Mouse (Mus musculus) limb, embryonic 12.5 days (tissue): ENCODE data around the gene Nt5m. TPM values are rescaled to one million over a fixed set of nuclear protein-coding genes. Genes with fewer than 3 reads are reported as not detected.
A peak's percentile ranks its signal among the peaks of the same experiment; 100 is the strongest.
"Not testable (repeated sequence)": the region's sequence is repeated elsewhere in the genome, so short reads cannot be mapped to it uniquely, and the experiment has no call there.

Source experiments
- ATAC-seq: fragments of 200-750 bp; cut with Nextera tagmentation; 2 replicates; pipeline ENCODE4 v1.8.0; 2017; ENCODE audit warnings: low read depth, moderate TSS enrichment; ENCODE audit not compliant: insufficient number of reproducible peaks, insufficient read depth, low FRiP score, low TSS enrichment
- H3K27ac ChIP-seq: fragments of 300-500 bp; sonication (generic); 2 replicates; pipeline ENCODE4 v1.5.1; 2016; ENCODE audit warnings: mild to moderate bottlenecking, moderate library complexity
- H3K27me3 ChIP-seq: fragments of 300-500 bp; sonication (generic); 2 replicates; pipeline ENCODE4 v1.6.1; 2016; ENCODE audit warnings: mild to moderate bottlenecking, moderate library complexity
- H3K36me3 ChIP-seq: fragments of 300-500 bp; sonication (generic); 2 replicates; pipeline ENCODE4 v1.6.1; 2016; ENCODE audit warnings: mild to moderate bottlenecking, moderate library complexity
- H3K4me1 ChIP-seq: fragments of 300-500 bp; sonication (generic); replicated peaks from 2 replicates; pipeline ENCODE4 v1.6.1; 2016
- H3K4me2 ChIP-seq: fragments of 300-500 bp; sonication (generic); 2 replicates; pipeline ENCODE4 v1.6.1; 2016; ENCODE audit warnings: mild to moderate bottlenecking, moderate library complexity
- H3K4me3 ChIP-seq: fragments of 300-500 bp; sonication (generic); replicated peaks from 2 replicates; pipeline ENCODE4 v1.5.1; 2016; ENCODE audit warnings: mild to moderate bottlenecking
- H3K9ac ChIP-seq: fragments of 300-500 bp; sonication (generic); replicated peaks from 2 replicates; pipeline ENCODE4 v1.6.1; 2016; ENCODE audit warnings: mild to moderate bottlenecking, moderate library complexity
- H3K9me3 ChIP-seq: fragments of 300-500 bp; sonication (generic); 2 replicates; pipeline ENCODE4 v1.6.1; 2016; ENCODE audit warnings: mild to moderate bottlenecking, moderate library complexity
- WGBS: fragments of 180-500 bp; shearing (Covaris S2); methylation state at CpG from one replicate; pipeline ENCODE4 v1.1.7; 2016; 5-methylcytosine and 5-hydroxymethylcytosine counted together
- polyA plus RNA-seq: library from polyadenylated mRNA; unstranded; fragments of >200 nt; fragmentation: Nextera tagmentation; extraction: Ambion mirVana; gene quantifications from 2 replicates; pipeline ENCODE4 v1.2.1, GENCODE M21; 2016

The Nt5m gene
- polyA plus RNA-seq, 1 experiment from 2014 or later, result 39.8 TPM

DNA sequence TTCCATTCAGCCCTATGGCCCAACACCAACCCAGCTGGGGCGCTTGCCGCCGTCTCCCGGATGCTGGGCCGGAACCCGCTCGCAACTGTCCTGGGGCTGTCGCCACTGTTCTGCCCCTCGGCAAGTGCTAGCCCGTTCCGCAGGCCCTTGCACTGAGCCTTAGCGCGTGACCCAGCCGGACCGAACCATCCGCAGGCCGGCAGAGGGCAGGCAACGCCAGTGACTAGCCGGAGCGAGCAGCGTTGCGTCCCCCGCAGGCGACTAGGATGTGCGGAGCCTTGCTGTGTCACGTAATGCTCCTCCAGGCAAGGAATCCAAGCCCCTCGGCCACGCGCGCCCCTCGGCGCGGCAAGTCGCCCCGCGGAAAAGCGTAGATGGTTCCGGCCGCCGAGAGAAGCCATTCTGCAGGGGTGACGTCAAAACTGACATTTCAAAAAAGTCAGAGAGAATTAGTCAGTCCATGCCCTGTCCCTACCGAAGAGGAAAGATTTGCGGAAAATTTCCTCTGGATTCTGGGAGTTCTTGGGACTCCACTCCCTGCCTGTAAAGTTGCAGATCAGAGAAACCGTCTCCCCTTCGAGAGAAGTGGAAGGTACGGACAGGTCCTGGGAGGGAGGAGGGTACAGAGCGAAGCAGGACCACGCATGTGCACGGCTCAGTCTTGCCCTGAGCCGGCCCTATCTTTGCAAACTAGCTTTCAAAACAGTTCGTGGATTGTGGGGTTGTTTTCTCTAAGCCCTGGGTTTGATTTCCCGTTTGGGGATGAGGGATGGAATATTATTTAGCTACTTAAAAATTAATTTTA is 29.4 kb upstream of the Nt5m start, which contains the start of gene Flcn:
Gene Flcn (minus strand): TSS at position 347 of the 805 bp plus-strand sequence.
- under 1% methylated on average over 52 of the region's 52 CpGs for WGBS

DNA sequence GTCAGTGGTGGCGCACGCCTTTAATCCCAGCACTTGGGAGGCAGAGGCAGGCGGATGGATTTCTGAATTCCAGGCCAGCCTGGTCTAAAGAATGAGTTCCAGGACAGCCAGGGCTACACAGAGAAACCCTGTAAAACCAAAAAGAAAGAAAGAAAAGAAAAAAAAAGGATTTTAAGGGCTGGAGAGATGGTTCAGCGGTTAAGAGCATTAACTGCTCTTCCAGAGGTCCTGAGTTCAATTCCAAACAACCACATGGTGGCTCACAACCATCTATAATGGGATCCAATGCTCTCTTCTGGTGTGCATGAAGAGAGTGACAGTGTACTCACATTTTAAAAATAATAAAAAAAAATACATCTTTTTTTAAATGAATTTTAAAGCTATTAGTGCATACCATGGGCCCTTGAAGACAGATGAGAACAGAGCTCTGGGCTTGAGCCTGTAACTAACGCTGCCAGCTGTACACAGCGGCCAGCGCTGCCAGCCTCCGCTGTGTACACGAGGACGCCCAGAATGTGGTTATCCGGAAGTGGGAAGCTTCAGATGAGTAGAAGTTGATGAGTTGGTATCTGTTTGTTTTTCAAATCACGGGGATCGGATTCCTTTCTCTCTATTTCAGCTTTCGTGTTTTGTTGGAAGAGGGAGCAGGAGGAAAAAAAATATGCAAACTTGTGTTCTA is 28.6 kb upstream of the Nt5m start:
- Histone ChIP-seq H3K27ac (peak overlapping the region; percentile 98), H3K9ac (0 out of 2 replicates have a peak overlapping the region, but pooled peaks have one; percentile 94), H3K9me3 (no peaks in the 10 kb centered on the region), H3K4me2 (peak overlapping the region; percentile 90), H3K36me3 (peaks cover 24% of the 10 kb centered on the region), H3K4me1 (peaks cover 11% of the 10 kb centered on the region), H3K27me3 (no peaks in the 10 kb centered on the region), H3K4me3 (peak overlapping the region; percentile 78)
- WGBS, result 68% methylated on average over 14 of the region's 14 CpGs
- no peak; the same call in 1 of the 2 replicates for ATAC-seq

More for the DNA sequence above, 29.4 kb upstream of the Nt5m start, which contains the start of gene Flcn:
- ATAC-seq, result peak; percentile 92
- Histone ChIP-seq H3K27me3 (no peaks in the 10 kb centered on the region), H3K36me3 (peaks cover 30% of the 10 kb centered on the region), H3K4me2 (peak within 1 kb of the TSS; percentile 90), H3K4me3 (peak within 1 kb of the TSS; percentile 78), H3K4me1 (peaks cover 11% of the 10 kb centered on the region), H3K9ac (peak within 1 kb of the TSS; percentile 94), H3K9me3 (no peaks in the 10 kb centered on the region), H3K27ac (peak within 1 kb of the TSS; percentile 98)

DNA sequence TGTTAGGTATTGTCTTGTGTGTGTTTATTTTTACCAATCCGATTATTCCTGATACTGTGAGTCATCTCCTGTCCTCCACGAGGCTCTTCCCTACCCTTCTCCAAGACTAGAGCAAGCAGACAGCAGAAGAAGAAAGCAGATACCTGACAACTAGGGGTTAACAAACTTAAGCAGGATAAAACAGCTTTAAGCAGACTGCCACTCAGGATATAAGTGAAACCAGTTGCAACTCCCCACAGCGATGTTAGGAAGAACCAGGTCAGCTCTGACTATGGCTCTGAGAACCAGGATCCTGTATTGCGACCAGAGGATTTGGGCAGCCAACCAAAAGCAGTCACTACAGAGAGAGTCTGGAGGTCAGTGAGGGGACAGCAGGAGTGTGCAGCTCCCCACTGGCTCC is 28.0 kb upstream of the Nt5m start:
- H3K9ac ChIP-seq, result 0 out of 2 replicates have a peak overlapping the region, but pooled peaks have one; percentile 37
- no peak for ATAC-seq
- no peaks in the 10 kb centered on the region for H3K27me3 ChIP-seq
- no peaks in the 10 kb centered on the region for H3K9me3 ChIP-seq
- H3K36me3 ChIP-seq, result peaks cover 24% of the 10 kb centered on the region
- no peak overlapping the region for H3K4me3 ChIP-seq
- 59% methylated on average over 4 of the region's 4 CpGs for WGBS
- peaks cover 11% of the 10 kb centered on the region for H3K4me1 ChIP-seq
- H3K27ac ChIP-seq, result 0 out of 2 replicates have a peak overlapping the region, but pooled peaks have one; percentile 41
- H3K4me2 ChIP-seq, result no peak overlapping the region

DNA sequence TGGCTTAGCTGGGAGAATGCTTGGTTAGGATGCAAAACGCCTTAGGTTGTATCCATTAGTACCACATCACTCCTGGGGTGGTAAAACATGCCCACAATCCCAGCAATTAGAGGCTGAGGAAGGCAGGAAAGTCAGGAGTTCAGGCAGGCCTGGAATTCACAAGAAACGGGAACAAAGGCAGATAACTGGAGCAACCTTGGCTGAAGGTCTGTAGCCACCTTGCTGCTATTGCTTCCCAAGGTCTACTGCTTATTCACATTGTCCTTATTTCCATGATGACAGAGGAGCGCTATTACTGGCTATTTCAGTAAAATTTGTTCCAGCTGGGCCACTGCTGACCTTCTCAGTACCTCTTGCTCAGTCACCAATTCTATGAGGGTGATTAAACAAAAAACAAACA is 26.0 kb upstream of the Nt5m start:
- ATAC-seq, result no peak
- Histone ChIP-seq H3K36me3 (peaks cover 28% of the 10 kb centered on the region), H3K27me3 (no peaks in the 10 kb centered on the region), H3K4me2 (no peak overlapping the region), H3K9ac (no peak overlapping the region), H3K4me3 (no peak overlapping the region), H3K9me3 (no peaks in the 10 kb centered on the region), H3K4me1 (peaks cover 10% of the 10 kb centered on the region), H3K27ac (no peak overlapping the region)
- 39% methylated on average over 3 of the region's 3 CpGs for WGBS

DNA sequence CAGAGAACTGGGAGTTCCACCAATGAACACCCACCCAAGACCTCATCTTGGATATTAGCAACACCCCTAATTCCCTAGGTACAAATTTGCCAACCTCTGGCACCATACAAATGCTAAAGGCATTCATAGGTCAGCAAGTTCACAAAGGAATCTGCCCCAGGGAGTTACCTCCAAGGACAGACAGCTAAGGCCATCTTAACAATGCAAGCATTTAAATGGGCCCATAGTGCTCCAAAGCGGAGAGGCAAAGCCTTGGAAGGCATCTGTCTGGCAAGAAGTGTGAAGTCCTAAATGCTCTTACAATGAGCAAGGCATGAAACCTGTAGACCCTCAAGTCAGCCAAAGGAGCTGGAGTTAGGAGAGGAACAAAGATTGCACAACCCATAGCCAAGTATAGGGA is 24.9 kb upstream of the Nt5m start:
- Histone ChIP-seq H3K27ac (no peak overlapping the region), H3K9ac (no peak overlapping the region), H3K36me3 (peaks cover 38% of the 10 kb centered on the region), H3K9me3 (no peaks in the 10 kb centered on the region), H3K4me2 (no peak overlapping the region), H3K4me3 (no peak overlapping the region), H3K27me3 (no peaks in the 10 kb centered on the region), H3K4me1 (peaks cover under 1% of the 10 kb centered on the region; the same call in 1 of the 2 replicates)
- WGBS, result 91% methylated on average over 1 of the region's 1 CpGs
- ATAC-seq, result no peak

DNA sequence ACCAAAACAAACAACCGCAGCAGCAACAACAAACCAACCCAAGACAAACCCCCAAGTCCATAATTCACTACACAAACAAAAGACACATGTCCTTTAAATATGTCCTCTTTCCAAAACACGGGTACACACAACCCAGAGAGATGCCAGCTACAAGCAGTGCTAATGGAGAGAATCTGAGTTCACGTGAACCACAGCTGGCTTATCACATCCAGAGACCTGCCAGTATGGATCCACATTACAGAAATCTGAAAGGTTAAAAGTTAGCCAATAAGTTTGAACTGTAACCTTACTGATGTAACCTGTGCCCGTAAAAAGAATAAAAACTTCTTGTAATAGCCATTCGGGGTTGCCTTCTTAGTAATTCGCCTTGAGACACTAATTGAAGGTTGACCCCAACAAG is 24.3 kb upstream of the Nt5m start:
- WGBS, result 82% methylated on average over 6 of the region's 6 CpGs

DNA sequence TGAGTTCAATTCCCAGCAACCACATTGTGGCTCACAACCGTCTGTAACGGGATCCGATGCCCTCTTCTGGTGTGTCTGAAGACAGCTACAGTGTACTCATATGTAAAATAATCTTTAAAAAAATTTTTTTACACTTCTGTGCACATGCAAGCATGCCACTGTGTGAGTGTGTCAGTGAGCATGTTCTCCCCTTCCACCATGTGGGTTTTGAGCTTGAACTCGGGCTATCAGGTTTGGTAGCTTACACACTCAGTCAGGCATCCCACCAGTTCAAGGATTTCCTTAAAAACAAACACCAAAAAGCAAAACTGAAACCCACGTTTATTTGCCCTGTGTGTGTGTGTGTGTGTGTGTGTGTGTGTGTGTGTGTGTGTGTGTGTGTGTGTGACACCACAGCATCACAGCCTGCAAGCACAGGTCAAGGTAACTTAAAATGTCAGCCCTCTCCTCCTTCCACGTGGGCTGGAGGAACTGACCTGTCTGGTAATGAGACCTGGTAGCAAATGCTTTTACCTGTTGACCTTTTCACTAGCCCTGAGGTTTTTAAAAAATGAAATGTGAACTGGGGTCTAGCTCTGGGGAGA is 23.7 kb upstream of the Nt5m start:
- Histone ChIP-seq H3K27ac (no peak overlapping the region), H3K4me2 (no peak overlapping the region), H3K4me1 (no peaks in the 10 kb centered on the region; the same call in 1 of the 2 replicates), H3K36me3 (peaks cover 50% of the 10 kb centered on the region), H3K9ac (no peak overlapping the region), H3K4me3 (no peak overlapping the region), H3K9me3 (no peaks in the 10 kb centered on the region), H3K27me3 (no peaks in the 10 kb centered on the region)
- WGBS, result 85% methylated on average over 6 of the region's 6 CpGs
- ATAC-seq, result no peak

More for the DNA sequence above, 24.3 kb upstream of the Nt5m start:
- Histone ChIP-seq H3K27ac (no peak overlapping the region), H3K9ac (no peak overlapping the region), H3K4me3 (no peak overlapping the region), H3K4me2 (no peak overlapping the region), H3K4me1 (no peaks in the 10 kb centered on the region; the same call in 1 of the 2 replicates), H3K27me3 (no peaks in the 10 kb centered on the region), H3K36me3 (peaks cover 44% of the 10 kb centered on the region), H3K9me3 (no peaks in the 10 kb centered on the region)
- no peak for ATAC-seq

DNA sequence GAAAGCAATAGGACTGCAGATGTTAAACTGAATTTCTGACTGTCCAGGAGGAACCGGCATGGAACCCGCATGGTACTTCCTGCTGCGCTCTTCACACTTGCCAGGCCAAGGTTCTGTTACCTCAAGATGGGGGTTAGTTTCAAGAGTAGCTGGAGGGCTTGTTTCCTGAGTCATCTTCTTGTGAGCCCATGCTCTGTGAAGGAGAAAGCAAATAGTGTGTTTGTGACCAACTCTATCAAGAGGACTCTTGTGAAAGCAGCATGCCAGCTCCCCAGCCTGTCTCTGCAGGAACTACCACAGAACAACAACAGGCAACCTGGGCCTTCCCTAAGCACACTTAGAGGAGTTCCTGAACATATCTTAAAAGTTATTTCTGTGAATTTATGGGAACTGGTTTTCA is 21.3 kb upstream of the Nt5m start:
- Histone ChIP-seq H3K9me3 (no peaks in the 10 kb centered on the region), H3K4me2 (no peak overlapping the region), H3K4me1 (no peaks in the 10 kb centered on the region), H3K4me3 (no peak overlapping the region), H3K27me3 (no peaks in the 10 kb centered on the region), H3K36me3 (peaks cover 72% of the 10 kb centered on the region), H3K27ac (no peak overlapping the region), H3K9ac (no peak overlapping the region)
- WGBS, result 91% methylated on average over 3 of the region's 3 CpGs
- ATAC-seq, result no peak

DNA sequence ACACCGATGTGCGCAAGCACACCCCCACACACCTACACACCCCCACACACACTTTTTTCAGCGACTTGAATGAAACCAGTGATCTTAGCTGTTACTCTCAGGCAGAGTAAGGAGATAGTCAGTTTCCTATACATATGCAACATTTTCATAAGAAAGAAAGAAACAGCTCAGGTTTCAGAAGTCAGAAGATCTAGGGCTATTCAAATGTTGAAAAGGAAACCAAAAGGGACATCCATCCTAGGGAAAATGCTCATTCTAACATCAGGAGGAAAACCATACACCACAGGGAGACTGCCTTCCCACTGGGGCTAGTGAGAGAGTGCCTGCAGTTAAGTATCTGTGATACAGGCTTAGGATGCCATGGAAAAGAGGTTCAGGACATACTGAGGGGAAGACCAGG is 17.6 kb upstream of the Nt5m start:
- Histone ChIP-seq H3K9ac (no peak overlapping the region), H3K4me3 (no peak overlapping the region), H3K27ac (no peak overlapping the region), H3K36me3 (peaks cover 98% of the 10 kb centered on the region), H3K9me3 (no peaks in the 10 kb centered on the region), H3K4me2 (no peak overlapping the region), H3K4me1 (no peaks in the 10 kb centered on the region), H3K27me3 (no peaks in the 10 kb centered on the region)
- WGBS, result 91% methylated on average over 3 of the region's 3 CpGs
- no peak for ATAC-seq

DNA sequence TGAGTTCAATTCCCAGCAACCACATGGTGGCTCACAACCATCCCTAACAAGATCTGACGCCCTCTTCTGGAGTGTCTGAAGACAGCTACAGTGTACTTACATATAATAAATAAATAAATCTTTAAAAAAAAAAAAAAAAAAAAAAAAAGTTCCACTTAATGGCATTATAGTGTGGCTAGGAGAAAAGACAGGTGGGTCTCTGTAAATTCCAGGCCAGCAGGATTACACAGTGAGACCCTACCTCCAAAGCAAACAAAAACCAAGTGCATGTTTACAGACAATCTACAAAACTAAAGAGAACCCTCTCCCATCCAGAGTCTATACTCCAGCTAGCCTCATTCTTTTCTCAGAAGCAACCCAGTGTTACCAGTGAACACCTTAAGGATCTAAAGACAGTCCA is 1.5 kb upstream of the Nt5m start:
- H3K9ac ChIP-seq, H3K27me3 ChIP-seq, H3K9me3 ChIP-seq, H3K27ac ChIP-seq, ATAC-seq: not testable (repeated sequence)
- Histone ChIP-seq H3K36me3 (peaks cover 44% of the 10 kb centered on the region), H3K4me2 (peak overlapping the region; percentile 74), H3K4me1 (peaks cover 19% of the 10 kb centered on the region), H3K4me3 (peak overlapping the region; percentile 94; the same call in 1 of the 2 replicates)
- no CpG with 5 or more reads among the region's 1 CpGs for WGBS

DNA sequence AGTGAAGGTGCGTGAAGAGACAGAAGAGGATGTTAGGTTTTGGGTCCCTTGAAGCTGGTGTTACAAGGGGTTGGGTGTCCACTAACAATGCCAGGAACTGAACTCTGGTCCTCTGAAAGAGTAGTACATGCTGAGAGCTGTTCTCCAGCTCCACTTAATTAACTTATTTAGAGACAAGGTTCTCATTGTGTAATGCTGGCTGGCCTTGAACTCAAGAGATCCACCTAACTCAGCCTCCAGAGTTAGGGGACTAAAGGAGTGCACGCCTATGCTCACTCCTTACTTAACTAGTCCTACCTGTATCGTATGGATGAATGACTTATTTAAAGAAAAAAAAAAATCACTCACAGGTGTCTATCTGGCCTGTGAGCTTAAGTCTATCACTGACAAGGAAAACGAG is 821 bp upstream of the Nt5m start:
- Histone ChIP-seq H3K36me3 (peaks cover 39% of the 10 kb centered on the region), H3K4me2 (peak overlapping the region; percentile 74), H3K27ac (no peak overlapping the region), H3K9me3 (no peaks in the 10 kb centered on the region), H3K4me1 (peaks cover 26% of the 10 kb centered on the region), H3K27me3 (no peaks in the 10 kb centered on the region), H3K4me3 (peak overlapping the region; percentile 94), H3K9ac (peak overlapping the region; percentile 96; the same call in 1 of the 2 replicates)
- no peak for ATAC-seq
- WGBS, result 66% methylated on average over 4 of the region's 4 CpGs
